ENCODE assay signal across 17 mouse cellular contexts in the genomic region with DNA sequence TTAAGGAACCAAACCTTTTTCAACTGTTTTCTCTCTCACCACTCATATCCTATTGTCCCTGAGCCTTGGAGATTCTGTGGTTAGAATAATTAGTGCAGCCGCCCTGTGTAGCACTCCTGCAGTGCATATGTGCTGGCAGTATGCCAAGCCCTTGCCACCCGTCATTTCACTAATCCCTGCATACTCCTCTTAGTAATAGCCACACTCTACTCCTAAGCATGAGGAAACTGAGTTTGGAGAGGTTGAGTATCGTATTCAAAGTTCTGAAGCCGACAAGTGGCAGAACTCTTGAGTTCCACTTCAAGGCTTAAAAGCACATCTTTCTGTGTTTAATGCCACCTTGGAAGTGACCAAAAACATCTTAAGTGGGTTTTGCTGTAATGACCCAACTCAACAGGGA. TPM values are rescaled to one million over a fixed set of nuclear protein-coding genes. Genes with fewer than 3 reads are reported as not detected.
DNase-seq lines count a peak whose midpoint lies in the region; ATAC-seq and TF ChIP-seq lines count a peak whose summit lies in the region.
"Had no signal": no experiment of that assay in that cellular context is flagged by ENCODE, and none has a peak within 500 bp of the region (broad histone marks: within the 10 kb centered on the region; RNA-seq: fewer than 3 reads in every experiment).

No protein-coding gene starts in this region.

- no peak for TF ChIP-seq CTCF in midbrain, postnatal 0 days (IDR thresholded peaks at IDR 0.05)

- peak; percentile 70; the same call in 1 of the 2 replicates for ATAC-seq in forebrain, embryonic 13.5 days
- ATAC-seq in forebrain, embryonic 15.5 days (replicated peaks), result no peak
- ATAC-seq in midbrain, embryonic 13.5 days, result peak; percentile 71; the same call in 1 of the 2 replicates
- ATAC-seq in midbrain, postnatal 0 days (ENCODE audit: low FRiP score), result no peak
- ATAC-seq in megakaryocyte progenitor cell, adult 5-6 weeks (replicated peaks; ENCODE audit: poor library complexity), result 0 out of 2 replicates have a peak, but pooled peaks have one; percentile 9
- ATAC-seq: activated CD4-positive, CD25-positive, alpha-beta regulatory T cell, adult 4 months; intestine, embryonic 15.5 days had no signal

- no peak overlapping the region for H3K4me2 ChIP-seq in forebrain, embryonic 13.5 days
- no peak overlapping the region for H3K4me2 ChIP-seq in forebrain, embryonic 15.5 days (replicated peaks)
- no peak overlapping the region for H3K4me2 ChIP-seq in midbrain, embryonic 13.5 days (replicated peaks)
- H3K4me2 ChIP-seq in midbrain, postnatal 0 days (ENCODE audit: low read depth, low read length, poor library complexity, severe bottlenecking), result no peak overlapping the region
- H3K4me2 ChIP-seq: intestine, embryonic 15.5 days had no signal

- intact Hi-C loops in left cerebral cortex, postnatal 14 days (cut with DNase I), result no loop called here

- WGBS in forebrain, embryonic 13.5 days, result 38% methylated on average over 4 of the region's 4 CpGs
- 37% methylated on average over 4 of the region's 4 CpGs for WGBS in forebrain, embryonic 15.5 days
- 61% methylated on average over 4 of the region's 4 CpGs for WGBS in midbrain, embryonic 13.5 days
- WGBS in midbrain, postnatal 0 days, result 45% methylated on average over 4 of the region's 4 CpGs

- DNase-seq in midbrain, postnatal 0 days (ENCODE audit: low spot score), result no peak
- peak; percentile 45 to 54 for DNase-seq in lung, adult 18-20 months
- DNase-seq in adrenal gland, adult (ENCODE audit: inconsistent age in 2 of 2, low spot score in 1 of 2), result no peak
- DNase-seq in left cerebral cortex, postnatal 14 days (ENCODE audit: low spot score in 2 of 2), result no peak
- DNase-seq: B cell, adult 2 months; cerebellum, adult 9-10 months; heart, postnatal 36 days; kidney, postnatal 36 days; right cerebral cortex, postnatal 25 days; thymus, postnatal 25 days had no signal

- H3K27me3 ChIP-seq in forebrain, embryonic 13.5 days, result no peaks in the 10 kb centered on the region
- no peaks in the 10 kb centered on the region for H3K27me3 ChIP-seq in forebrain, embryonic 15.5 days
- no peaks in the 10 kb centered on the region for H3K27me3 ChIP-seq in midbrain, embryonic 13.5 days
- no peaks in the 10 kb centered on the region for H3K27me3 ChIP-seq in midbrain, postnatal 0 days (ENCODE audit: insufficient read depth, low read length)
- H3K27me3 ChIP-seq: intestine, embryonic 15.5 days had no signal

- peaks cover 1% of the 10 kb centered on the region for H3K36me3 ChIP-seq in forebrain, embryonic 13.5 days (ENCODE audit: poor library complexity, severe bottlenecking)
- no peaks in the 10 kb centered on the region for H3K36me3 ChIP-seq in forebrain, embryonic 15.5 days
- H3K36me3 ChIP-seq in midbrain, embryonic 13.5 days, result peaks cover 8% of the 10 kb centered on the region
- H3K36me3 ChIP-seq in midbrain, postnatal 0 days (ENCODE audit: insufficient read depth, low read length), result no peaks in the 10 kb centered on the region; the same call in none of the 2 replicates
- H3K36me3 ChIP-seq: intestine, embryonic 15.5 days had no signal

- H3K4me1 ChIP-seq in forebrain, embryonic 13.5 days, result peaks cover 12% of the 10 kb centered on the region
- H3K4me1 ChIP-seq in forebrain, embryonic 15.5 days, result peaks cover 9% of the 10 kb centered on the region
- H3K4me1 ChIP-seq in midbrain, embryonic 13.5 days (replicated peaks), result peaks cover 13% of the 10 kb centered on the region
- no peaks in the 10 kb centered on the region for H3K4me1 ChIP-seq in midbrain, postnatal 0 days (ENCODE audit: insufficient read depth, low read length)
- H3K4me1 ChIP-seq: intestine, embryonic 15.5 days had no signal

- H3K4me3 ChIP-seq in forebrain, embryonic 13.5 days, result no peak overlapping the region
- H3K4me3 ChIP-seq in forebrain, embryonic 15.5 days, result no peak overlapping the region
- no peak overlapping the region for H3K4me3 ChIP-seq in midbrain, embryonic 13.5 days (replicated peaks)
- H3K4me3 ChIP-seq in midbrain, postnatal 0 days (ENCODE audit: low read depth, low read length), result no peak overlapping the region
- H3K4me3 ChIP-seq: intestine, embryonic 15.5 days had no signal

- peak overlapping the region; percentile 25; the same call in 1 of the 2 replicates for H3K27ac ChIP-seq in forebrain, embryonic 13.5 days
- H3K27ac ChIP-seq in forebrain, embryonic 15.5 days (replicated peaks), result no peak overlapping the region
- H3K27ac ChIP-seq in midbrain, embryonic 13.5 days, result 0 out of 2 replicates have a peak overlapping the region, but pooled peaks have one; percentile 19
- H3K27ac ChIP-seq in midbrain, postnatal 0 days (ENCODE audit: low read depth, low read length), result no peak overlapping the region
- H3K27ac ChIP-seq: intestine, embryonic 15.5 days; liver, embryonic 14.5 days had no signal

- no peaks in the 10 kb centered on the region for H3K9me3 ChIP-seq in forebrain, embryonic 13.5 days (replicated peaks)
- no peaks in the 10 kb centered on the region for H3K9me3 ChIP-seq in forebrain, embryonic 15.5 days
- H3K9me3 ChIP-seq in midbrain, embryonic 13.5 days, result no peaks in the 10 kb centered on the region
- no peaks in the 10 kb centered on the region for H3K9me3 ChIP-seq in midbrain, postnatal 0 days (ENCODE audit: low read length)
- H3K9me3 ChIP-seq: intestine, embryonic 15.5 days had no signal

- H3K9ac ChIP-seq in forebrain, embryonic 13.5 days, result no peak overlapping the region
- H3K9ac ChIP-seq in forebrain, embryonic 15.5 days (replicated peaks), result no peak overlapping the region
- no peak overlapping the region for H3K9ac ChIP-seq in midbrain, embryonic 13.5 days (replicated peaks)
- H3K9ac ChIP-seq in midbrain, postnatal 0 days (replicated peaks; ENCODE audit: low read length, poor library complexity, severe bottlenecking), result no peak overlapping the region
- H3K9ac ChIP-seq: intestine, embryonic 15.5 days; liver, embryonic 14.5 days had no signal

RNA-seq across cellular contexts. Expression of gene Rbm18, which starts 35.6 kb away (rescaled TPM):
- 140 and 143 TPM in 2 replicates for polyA plus RNA-seq in forebrain, embryonic 13.5 days (2015; fragmentation: Nextera tagmentation; extraction: Ambion mirVana)
- polyA plus RNA-seq in forebrain, embryonic 15.5 days (2015; fragmentation: Nextera tagmentation; extraction: Ambion mirVana), result 149 and 164 TPM in 2 replicates
- 159 and 168 TPM in 2 replicates for polyA plus RNA-seq in midbrain, embryonic 13.5 days (2015; fragmentation: Nextera tagmentation; extraction: Ambion mirVana)
- total RNA-seq in midbrain, postnatal 0 days (2014; rRNA removed), result 56.6 and 59.0 TPM in 2 replicates
- polyA plus RNA-seq in midbrain, postnatal 0 days (2015; fragmentation: Nextera tagmentation; extraction: Ambion mirVana), result 99.6 and 102 TPM in 2 replicates
- total RNA-seq in megakaryocyte progenitor cell, adult 5-6 weeks (2015), result 32.7 and 34.3 TPM in 2 replicates
- 21.0 and 22.2 TPM in 2 replicates for total RNA-seq in megakaryocyte progenitor cell, adult 5-6 weeks (2017)
- 10 to 100 TPM; 53.2 to 55.2 TPM for total RNA-seq in left cerebral cortex, postnatal 14 days (2021)

RNA-seq across cellular contexts. Expression of gene Mrrf, which starts 35.9 kb away (rescaled TPM):
- polyA plus RNA-seq in forebrain, embryonic 13.5 days (2015; fragmentation: Nextera tagmentation; extraction: Ambion mirVana), result 25.7 and 27.2 TPM in 2 replicates
- polyA plus RNA-seq in forebrain, embryonic 15.5 days (2015; fragmentation: Nextera tagmentation; extraction: Ambion mirVana), result 21.4 and 24.1 TPM in 2 replicates
- polyA plus RNA-seq in midbrain, embryonic 13.5 days (2015; fragmentation: Nextera tagmentation; extraction: Ambion mirVana), result 23.0 and 24.5 TPM in 2 replicates
- 12.2 and 13.7 TPM in 2 replicates for total RNA-seq in midbrain, postnatal 0 days (2014; rRNA removed)
- polyA plus RNA-seq in midbrain, postnatal 0 days (2015; fragmentation: Nextera tagmentation; extraction: Ambion mirVana), result 16.7 and 16.8 TPM in 2 replicates
- 21.4 and 21.6 TPM in 2 replicates for total RNA-seq in megakaryocyte progenitor cell, adult 5-6 weeks (2015)
- total RNA-seq in megakaryocyte progenitor cell, adult 5-6 weeks (2017), result 23.5 and 24.4 TPM in 2 replicates
- total RNA-seq in left cerebral cortex, postnatal 14 days (2021), result 10 to 100 TPM; 14.2 to 16.1 TPM

RNA-seq across cellular contexts. Expression of gene Ptgs1, which starts 58.1 kb away (rescaled TPM):
- 2.2 and 2.4 TPM in 2 replicates for polyA plus RNA-seq in forebrain, embryonic 13.5 days (2015; fragmentation: Nextera tagmentation; extraction: Ambion mirVana)
- polyA plus RNA-seq in forebrain, embryonic 15.5 days (2015; fragmentation: Nextera tagmentation; extraction: Ambion mirVana), result 2.7 and 3.4 TPM in 2 replicates
- 2.9 and 3.7 TPM in 2 replicates for polyA plus RNA-seq in midbrain, embryonic 13.5 days (2015; fragmentation: Nextera tagmentation; extraction: Ambion mirVana)
- total RNA-seq in midbrain, postnatal 0 days (2014; rRNA removed), result 10.5 and 11.4 TPM in 2 replicates
- 6.6 and 8.0 TPM in 2 replicates for polyA plus RNA-seq in midbrain, postnatal 0 days (2015; fragmentation: Nextera tagmentation; extraction: Ambion mirVana)
- total RNA-seq in megakaryocyte progenitor cell, adult 5-6 weeks (2015), result 32.0 and 36.6 TPM in 2 replicates
- total RNA-seq in megakaryocyte progenitor cell, adult 5-6 weeks (2017), result 40.4 and 40.5 TPM in 2 replicates
- total RNA-seq in left cerebral cortex, postnatal 14 days (2021), result 10 to 100 TPM; 16.0 to 16.2 TPM

Comparison
In these comparisons a context has a peak if more than half of its experiments do, and no peak if none do; other contexts are left out.
1. ATAC-seq: peak in forebrain, embryonic 13.5 days (single experiment), midbrain, embryonic 13.5 days (single experiment) and megakaryocyte progenitor cell, adult 5-6 weeks (single experiment); none in forebrain, embryonic 15.5 days (single experiment) and midbrain, postnatal 0 days (single experiment).
2. H3K27ac ChIP-seq: peak in forebrain, embryonic 13.5 days (single experiment) and midbrain, embryonic 13.5 days (single experiment); none in forebrain, embryonic 15.5 days (single experiment) and midbrain, postnatal 0 days (single experiment).
3. DNase-seq: peak in lung, adult 18-20 months (2 of 2); none in midbrain, postnatal 0 days (single experiment), adrenal gland, adult (0 of 2) and left cerebral cortex, postnatal 14 days (0 of 2).